Mouse (Mus musculus) ovary, postnatal 14 days (tissue): Measurements from ENCODE around the gene Obox1.
"Not testable (repeated sequence)": the region's sequence is repeated elsewhere in the genome, so short reads cannot be mapped to it uniquely, and the experiment has no call there.

Experiments
- DNase-seq: peaks from one replicate; pipeline ENCODE4 v3.0.0; 2022; ENCODE audit warnings: low spot score

The Obox1 gene

GRCm38 (mm10) chr7:15388421-15388998, at the start of gene Obox1, which contains the start of gene Obox2:
Obox1 (plus strand) TSS chr7:15388948.
Obox2 (plus strand) TSS chr7:15388721.
- not testable (repeated sequence) for DNase-seq

GRCm38 (mm10) chr7:15399147-15399874, 10.6 kb downstream of the Obox1 start:
- DNase-seq = peak; percentile 0

GRCm38 (mm10) chr7:15406816-15407215, 18.1 kb downstream of the Obox1 start:
- DNase-seq = not testable (repeated sequence)

- not testable (repeated sequence) for DNase-seq
Observed at GRCm38 (mm10) chr7:15418046-15418445, 29.3 kb downstream of the Obox1 start.

GRCm38 (mm10) chr7:15425537-15425936, 36.8 kb downstream of the Obox1 start:
- not testable (repeated sequence) for DNase-seq

- not testable (repeated sequence) for DNase-seq
Observed at GRCm38 (mm10) chr7:15509411-15509810, 120.7 kb downstream of the Obox1 start.
